Mouse (Mus musculus) midbrain, embryonic 12.5 days (tissue): Measurements from ENCODE around the gene Gm10318. TPM values are rescaled to one million over a fixed set of nuclear protein-coding genes. Genes with fewer than 3 reads are reported as not detected.

Experiments used
- ATAC-seq: fragments of 200-750 bp; cut with Nextera tagmentation; 2 replicates; pipeline ENCODE4 v1.8.0; 2017; ENCODE audit warnings: low read depth, moderate TSS enrichment, moderate library complexity; ENCODE audit not compliant: low FRiP score
- H3K27ac ChIP-seq: fragments of 300-500 bp; sonication (generic); replicated peaks from 2 replicates; pipeline ENCODE4 v1.5.1; 2016; ENCODE audit warnings: mild to moderate bottlenecking
- H3K27me3 ChIP-seq: fragments of 300-500 bp; sonication (generic); 2 replicates; pipeline ENCODE4 v1.6.1; 2016; ENCODE audit warnings: mild to moderate bottlenecking
- H3K36me3 ChIP-seq: fragments of 300-500 bp; sonication (generic); 2 replicates; pipeline ENCODE4 v1.6.1; 2016
- H3K4me1 ChIP-seq: fragments of 300-500 bp; sonication (generic); 2 replicates; pipeline ENCODE4 v1.6.1; 2016
- H3K4me2 ChIP-seq: fragments of 300-500 bp; sonication (generic); replicated peaks from 2 replicates; pipeline ENCODE4 v1.6.1; 2016; ENCODE audit warnings: mild to moderate bottlenecking, moderate library complexity
- H3K4me3 ChIP-seq: fragments of 300-500 bp; sonication (generic); 2 replicates; pipeline ENCODE4 v1.5.1; 2016; ENCODE audit warnings: mild to moderate bottlenecking
- H3K9ac ChIP-seq: fragments of 300-500 bp; sonication (generic); replicated peaks from 2 replicates; pipeline ENCODE4 v1.6.1; 2016; ENCODE audit warnings: mild to moderate bottlenecking, moderate library complexity
- H3K9me3 ChIP-seq: fragments of 300-500 bp; sonication (generic); 2 replicates; pipeline ENCODE4 v1.6.1; 2016; ENCODE audit warnings: mild to moderate bottlenecking
- WGBS: fragments of 180-500 bp; shearing (Covaris S2); methylation state at CpG from one replicate; pipeline ENCODE4 v1.1.7; 2016; 5-methylcytosine and 5-hydroxymethylcytosine counted together
- polyA plus RNA-seq: library from polyadenylated mRNA; unstranded; fragments of >200 nt; fragmentation: Nextera tagmentation; extraction: Ambion mirVana; gene quantifications from 2 replicates; pipeline ENCODE4 v1.2.1, GENCODE M21; 2016

The Gm10318 gene
- polyA plus RNA-seq = not detected in 2 replicates

DNA sequence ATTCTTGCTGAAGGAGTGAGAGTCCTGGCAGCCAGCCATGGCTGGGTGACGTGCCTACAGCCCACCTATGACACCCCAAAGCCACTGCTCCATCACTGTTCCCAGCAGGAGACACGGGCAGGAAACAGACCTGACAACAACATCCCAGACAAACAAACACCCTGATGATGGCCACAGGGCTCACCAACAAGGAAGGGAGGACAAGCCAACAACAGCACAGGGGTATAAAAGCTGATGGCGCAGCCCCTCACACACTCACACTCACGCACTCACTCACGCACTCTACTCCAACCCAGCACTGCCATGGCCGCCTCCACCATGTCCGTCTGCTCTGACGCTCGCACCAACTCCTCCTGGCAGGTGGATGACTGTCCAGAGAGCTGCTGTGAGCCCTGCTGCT is at the start of gene Gm10318:
Gm10318 (plus strand) TSS at position 301 of the 400 bp plus-strand sequence.
- Histone ChIP-seq H3K9ac (no peak within 1 kb of the TSS), H3K4me1 (no peaks in the 10 kb centered on the region), H3K36me3 (no peaks in the 10 kb centered on the region), H3K27ac (peak within 1 kb of the TSS; percentile 42; the same call in 1 of the 2 replicates), H3K4me3 (no peak within 1 kb of the TSS), H3K9me3 (no peaks in the 10 kb centered on the region), H3K4me2 (no peak within 1 kb of the TSS), H3K27me3 (no peaks in the 10 kb centered on the region)
- no peak for ATAC-seq
- WGBS = 76% methylated on average over 9 of the region's 9 CpGs

- ATAC-seq = no peak
- H3K4me1 ChIP-seq = no peaks in the 10 kb centered on the region
- H3K36me3 ChIP-seq = no peaks in the 10 kb centered on the region
- no peak overlapping the region for H3K4me3 ChIP-seq
- H3K27ac ChIP-seq = no peak overlapping the region
- no peaks in the 10 kb centered on the region for H3K9me3 ChIP-seq
- no peaks in the 10 kb centered on the region for H3K27me3 ChIP-seq
- WGBS = 86% methylated on average over 3 of the region's 3 CpGs
- no peak overlapping the region for H3K4me2 ChIP-seq
- no peak overlapping the region for H3K9ac ChIP-seq
These were observed 48.6 kb upstream of the Gm10318 start for GRCm38 (mm10) chr10:77804095-77804494.

- ATAC-seq = no peak
- Histone ChIP-seq H3K36me3 (no peaks in the 10 kb centered on the region), H3K9ac (no peak within 1 kb of the TSS), H3K4me2 (no peak within 1 kb of the TSS), H3K4me3 (no peak within 1 kb of the TSS), H3K27ac (no peak within 1 kb of the TSS), H3K4me1 (no peaks in the 10 kb centered on the region), H3K9me3 (peaks cover 6% of the 10 kb centered on the region; the same call in 1 of the 2 replicates), H3K27me3 (no peaks in the 10 kb centered on the region)
- WGBS = 79% methylated on average over 5 of the region's 5 CpGs
These were observed 40.9 kb upstream of the Gm10318 start, which contains the start of gene Gm9507 for GRCm38 (mm10) chr10:77811743-77812142. Gene Gm9507, minus strand, starts transcription at chr10:77811843.

GRCm38 (mm10) chr10:77814382-77814781 is 38.3 kb upstream of the Gm10318 start, which contains the start of gene Gm2696:
Gene Gm2696, plus strand, starts transcription at chr10:77814682.
- no peak for ATAC-seq
- Histone ChIP-seq H3K9ac (no peak within 1 kb of the TSS), H3K4me2 (no peak within 1 kb of the TSS), H3K9me3 (peaks cover 6% of the 10 kb centered on the region; the same call in 1 of the 2 replicates), H3K4me3 (no peak within 1 kb of the TSS), H3K4me1 (no peaks in the 10 kb centered on the region), H3K27me3 (peaks cover 3% of the 10 kb centered on the region; the same call in 1 of the 2 replicates), H3K36me3 (no peaks in the 10 kb centered on the region), H3K27ac (no peak within 1 kb of the TSS)
- 63% methylated on average over 4 of the region's 4 CpGs for WGBS

DNA sequence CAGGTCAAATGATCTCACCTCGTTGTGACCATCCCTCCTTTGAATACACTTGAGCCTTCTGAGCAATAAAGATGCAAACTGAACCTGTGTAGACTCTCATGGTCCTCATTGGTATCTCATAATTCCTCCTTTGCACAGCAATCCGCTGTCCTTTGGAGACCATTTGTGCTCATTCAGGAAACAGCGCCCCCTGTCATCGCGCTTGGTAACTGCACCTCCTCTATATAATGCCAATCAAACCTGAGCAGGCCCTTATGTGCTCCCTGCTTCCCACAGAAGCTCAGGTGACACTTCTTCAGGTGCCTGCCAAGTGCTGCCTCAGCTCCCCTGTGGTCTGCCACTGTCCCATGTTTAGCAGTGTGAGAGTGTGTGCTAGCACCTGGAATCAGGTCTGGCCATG is 37.1 kb upstream of the Gm10318 start:
- Histone ChIP-seq H3K9ac (no peak overlapping the region), H3K9me3 (no peaks in the 10 kb centered on the region), H3K4me2 (no peak overlapping the region), H3K27me3 (peaks cover 3% of the 10 kb centered on the region; the same call in 1 of the 2 replicates), H3K4me3 (no peak overlapping the region), H3K27ac (no peak overlapping the region), H3K4me1 (no peaks in the 10 kb centered on the region), H3K36me3 (no peaks in the 10 kb centered on the region)
- ATAC-seq = no peak
- WGBS = 43% methylated on average over 5 of the region's 5 CpGs

- Histone ChIP-seq H3K9me3 (peaks cover 3% of the 10 kb centered on the region; the same call in 1 of the 2 replicates), H3K36me3 (no peaks in the 10 kb centered on the region), H3K4me2 (no peak overlapping the region), H3K27me3 (peaks cover 3% of the 10 kb centered on the region; the same call in 1 of the 2 replicates), H3K9ac (no peak overlapping the region), H3K4me1 (no peaks in the 10 kb centered on the region), H3K4me3 (no peak overlapping the region), H3K27ac (no peak overlapping the region)
- ATAC-seq = no peak
- WGBS = 92% methylated on average over 4 of the region's 4 CpGs
These were observed 34.1 kb upstream of the Gm10318 start for GRCm38 (mm10) chr10:77818523-77818922.

- H3K4me2 ChIP-seq = no peak overlapping the region
- 22% methylated on average over 4 of the region's 4 CpGs for WGBS
- ATAC-seq = no peak
- no peaks in the 10 kb centered on the region for H3K4me1 ChIP-seq
- H3K9ac ChIP-seq = no peak overlapping the region
- no peak overlapping the region for H3K4me3 ChIP-seq
- no peaks in the 10 kb centered on the region for H3K36me3 ChIP-seq
- H3K27ac ChIP-seq = no peak overlapping the region
- H3K27me3 ChIP-seq = peaks cover 3% of the 10 kb centered on the region; the same call in 1 of the 2 replicates
- H3K9me3 ChIP-seq = peaks cover 3% of the 10 kb centered on the region; the same call in 1 of the 2 replicates
These were observed 33.5 kb upstream of the Gm10318 start for GRCm38 (mm10) chr10:77819203-77819602.

- Histone ChIP-seq H3K27ac (no peak within 1 kb of the TSS), H3K9ac (no peak within 1 kb of the TSS), H3K9me3 (peaks cover 3% of the 10 kb centered on the region; the same call in 1 of the 2 replicates), H3K4me2 (no peak within 1 kb of the TSS), H3K36me3 (no peaks in the 10 kb centered on the region), H3K4me1 (no peaks in the 10 kb centered on the region), H3K27me3 (no peaks in the 10 kb centered on the region), H3K4me3 (no peak within 1 kb of the TSS)
- WGBS = 66% methylated on average over 5 of the region's 6 CpGs
- no peak for ATAC-seq
These were observed 25.7 kb upstream of the Gm10318 start, which contains the start of gene Krtap10-4 for GRCm38 (mm10) chr10:77826951-77827350. Gene Krtap10-4, minus strand, starts transcription at chr10:77827095.

GRCm38 (mm10) chr10:77835647-77836046 is 17.0 kb upstream of the Gm10318 start, which contains the start of gene Krtap10-10:
Gene Krtap10-10, plus strand, starts transcription at chr10:77835947.
- Histone ChIP-seq H3K9ac (no peak within 1 kb of the TSS), H3K36me3 (no peaks in the 10 kb centered on the region), H3K4me3 (no peak within 1 kb of the TSS), H3K4me2 (no peak within 1 kb of the TSS), H3K27me3 (no peaks in the 10 kb centered on the region), H3K9me3 (no peaks in the 10 kb centered on the region), H3K27ac (no peak within 1 kb of the TSS), H3K4me1 (no peaks in the 10 kb centered on the region)
- no peak for ATAC-seq
- WGBS = 76% methylated on average over 9 of the region's 9 CpGs

GRCm38 (mm10) chr10:77839006-77839405 is 13.7 kb upstream of the Gm10318 start:
- 82% methylated on average over 6 of the region's 6 CpGs for WGBS
- no peak overlapping the region for H3K27ac ChIP-seq
- no peak for ATAC-seq
- no peak overlapping the region for H3K9ac ChIP-seq
- H3K9me3 ChIP-seq = peaks cover 6% of the 10 kb centered on the region; the same call in 1 of the 2 replicates
- H3K4me2 ChIP-seq = no peak overlapping the region
- no peak overlapping the region for H3K4me3 ChIP-seq
- no peaks in the 10 kb centered on the region for H3K27me3 ChIP-seq
- no peaks in the 10 kb centered on the region for H3K4me1 ChIP-seq
- H3K36me3 ChIP-seq = no peaks in the 10 kb centered on the region

DNA sequence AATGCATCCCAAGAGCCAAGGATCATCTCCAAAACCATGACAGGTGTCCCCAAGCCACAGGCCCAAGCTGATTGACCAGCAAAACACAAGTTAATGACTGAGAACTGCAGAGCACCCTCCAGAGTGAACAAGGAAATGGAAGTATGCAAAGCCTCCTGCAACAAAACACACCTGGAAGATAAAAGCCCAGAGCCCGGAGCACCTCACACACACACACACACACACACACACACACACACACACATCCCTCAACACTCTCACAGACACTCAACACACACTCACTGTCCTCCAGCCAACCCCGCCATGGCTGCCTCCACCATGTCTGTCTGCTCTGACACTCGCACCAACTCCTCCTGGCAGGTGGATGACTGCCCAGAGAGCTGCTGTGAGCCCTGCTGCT is 6.2 kb upstream of the Gm10318 start, which contains the start of gene Gm36176:
Gm36176 (plus strand) TSS at position 301 of the 400 bp plus-strand sequence.
- no peaks in the 10 kb centered on the region for H3K36me3 ChIP-seq
- H3K4me3 ChIP-seq = no peak within 1 kb of the TSS
- no peak within 1 kb of the TSS for H3K27ac ChIP-seq
- no peak within 1 kb of the TSS for H3K4me2 ChIP-seq
- WGBS = 64% methylated on average over 2 of the region's 3 CpGs
- ATAC-seq = no peak
- H3K9me3 ChIP-seq = peaks cover 6% of the 10 kb centered on the region; the same call in 1 of the 2 replicates
- no peak within 1 kb of the TSS for H3K9ac ChIP-seq
- H3K27me3 ChIP-seq = no peaks in the 10 kb centered on the region
- no peaks in the 10 kb centered on the region for H3K4me1 ChIP-seq

DNA sequence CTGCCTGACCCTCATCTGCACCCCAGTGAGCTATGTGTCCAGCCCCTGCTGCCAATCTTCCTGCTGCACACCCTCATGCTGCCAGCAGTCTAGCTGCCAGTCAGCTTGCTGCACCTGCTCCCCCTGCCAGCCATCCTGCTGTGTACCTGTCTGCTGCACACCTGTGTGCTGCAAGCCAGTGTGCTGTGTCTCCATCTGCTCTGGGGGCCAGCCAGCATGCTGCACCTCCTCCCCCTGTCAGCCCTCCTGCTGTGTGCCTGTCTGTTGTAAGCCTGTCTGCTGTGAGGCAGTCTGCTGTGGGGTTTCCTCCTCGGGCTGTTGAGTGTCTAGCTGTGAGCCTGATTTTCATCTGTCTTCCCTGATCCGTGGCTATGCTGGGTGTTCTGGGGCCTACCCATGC is 5.7 kb upstream of the Gm10318 start:
- H3K36me3 ChIP-seq = no peaks in the 10 kb centered on the region

More for the DNA sequence above, 5.7 kb upstream of the Gm10318 start:
- H3K4me1 ChIP-seq = no peaks in the 10 kb centered on the region
- 18% methylated on average over 2 of the region's 2 CpGs for WGBS
- no peak overlapping the region for H3K4me3 ChIP-seq
- H3K9me3 ChIP-seq = peaks cover 6% of the 10 kb centered on the region; the same call in 1 of the 2 replicates
- no peak for ATAC-seq
- no peak overlapping the region for H3K9ac ChIP-seq
- H3K4me2 ChIP-seq = no peak overlapping the region
- H3K27me3 ChIP-seq = no peaks in the 10 kb centered on the region
- H3K27ac ChIP-seq = no peak overlapping the region
